Mouse (Mus musculus) spleen, adult 2 months (tissue): ENCODE measurements at regions not wholly inside any gene's neighbourhood (a gene's known extent, or its start where the extent isn't known, plus 50 kb on each side); places are given as distances from the start of the nearest gene placed in this dataset.

Experiments
- CTCF ChIP-seq: fragments of 200-500 bp; IDR thresholded peaks from 2 replicates; pipeline ENCODE4 v1.5.1; 2011; ENCODE audit warnings: mild to moderate bottlenecking, inconsistent platforms; ENCODE audit not compliant: insufficient read depth, insufficient read length, insufficient replicate concordance; ENCODE audit errors: extremely low read depth
- POLR2A ChIP-seq: fragments of 200-500 bp; IDR thresholded peaks from 2 replicates; pipeline ENCODE4 v1.6.1; 2011; ENCODE audit warnings: low read depth, low read length, inconsistent platforms

- TF ChIP-seq CTCF (no peak), POLR2A (no peak)
Measured at GRCm38 (mm10) chr10:126663461-126664013, 237.6 kb downstream of the Atp23 start.
